Mouse (Mus musculus) CH12.LX (cell line): ENCODE data around the gene Ubl5.

Source experiments
- CHD1 ChIP-seq: IDR thresholded peaks from 2 replicates; pipeline ENCODE4 v1.6.1; 2012; ENCODE audit warnings: low read depth, low read length, improper control_type of control experiment, inconsistent platforms
- MXI1 ChIP-seq: IDR thresholded peaks from 2 replicates; pipeline ENCODE4 v1.6.1; 2011; ENCODE audit warnings: mild to moderate bottlenecking, low read depth, low read length, improper control_type of control experiment
- POLR2A ChIP-seq: IDR thresholded peaks from 2 replicates; pipeline ENCODE4 v1.6.1; 2011; ENCODE audit warnings: low read depth, mild to moderate bottlenecking, improper control_type of control experiment, low read length

DNA sequence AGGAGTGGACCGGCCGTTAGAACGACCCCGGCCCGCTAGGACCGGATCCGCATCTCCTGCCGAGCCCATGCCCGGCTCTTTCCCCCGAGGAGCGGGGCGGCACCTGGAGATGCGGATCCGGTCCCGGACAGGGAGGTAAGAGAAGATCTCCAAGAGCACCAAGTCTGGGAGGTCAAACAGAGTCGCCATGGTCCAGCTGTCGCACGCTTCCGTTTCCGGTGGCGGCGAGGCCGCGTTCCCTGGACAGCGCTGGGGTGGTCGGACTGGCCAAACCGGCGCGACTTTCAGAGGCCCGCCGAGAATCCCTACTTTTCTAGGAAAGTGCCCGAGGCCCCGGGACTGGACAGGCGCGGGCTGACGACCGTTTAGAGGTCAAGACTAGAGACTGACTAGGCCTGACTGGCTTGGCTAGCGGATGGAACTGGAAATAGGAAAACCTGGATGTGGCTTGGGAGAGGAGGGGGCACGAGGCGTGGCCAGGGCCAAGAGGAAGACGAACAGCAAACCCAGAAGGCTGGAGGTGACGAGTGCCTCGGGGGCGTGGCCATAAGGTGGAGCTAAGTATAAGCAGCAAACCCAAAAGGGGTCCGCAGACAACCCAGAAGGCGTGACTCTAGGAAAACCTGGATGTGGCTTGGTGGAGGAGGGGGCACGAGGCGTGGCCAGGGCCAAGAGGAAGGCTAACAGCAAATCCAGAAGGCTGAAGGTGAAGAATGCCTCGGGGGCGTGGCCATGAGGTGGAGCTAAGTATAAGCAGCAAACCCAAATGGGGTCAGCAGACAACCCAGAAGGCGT lies at the start of gene Ubl5:
- TF ChIP-seq CHD1 (no peak), POLR2A (no peak), MXI1 (no peak; the same call in 1 of the 2 replicates)
